ENCODE assay signal across 9 mouse cellular contexts in the genomic region with DNA sequence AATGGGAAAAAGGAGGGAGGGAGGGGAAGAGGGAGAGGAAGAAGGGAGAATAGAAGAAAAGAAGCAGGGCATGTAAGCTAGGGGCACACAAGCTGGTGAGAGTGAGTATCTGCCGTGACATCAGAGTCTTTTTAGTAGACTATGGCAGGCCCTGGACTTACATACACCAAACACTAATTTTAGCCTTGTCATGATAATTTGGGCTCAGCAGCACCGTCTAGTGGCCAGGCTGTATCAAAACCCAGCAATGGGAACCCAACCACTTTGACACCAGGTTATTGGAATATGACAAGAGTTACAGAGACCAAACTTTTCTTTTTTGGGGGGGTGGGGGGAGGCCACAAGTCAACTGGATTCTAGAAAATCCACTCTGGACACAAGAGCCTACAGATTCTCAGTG. TPM values are rescaled to one million over a fixed set of nuclear protein-coding genes. Genes with fewer than 3 reads are reported as not detected.
DNase-seq lines count a peak whose midpoint lies in the region; ATAC-seq and TF ChIP-seq lines count a peak whose summit lies in the region.
"Had no signal": no experiment of that assay in that cellular context is flagged by ENCODE, and none has a peak within 500 bp of the region (broad histone marks: within the 10 kb centered on the region; RNA-seq: fewer than 3 reads in every experiment).

No protein-coding gene starts in this region.

- no peak for TF ChIP-seq EP300 in stomach, postnatal 0 days (optimal IDR thresholded peaks at IDR 0.05)

- peak; percentile 55; the same call in 1 of the 2 replicates for TF ChIP-seq CTCF in liver, adult 2 months (IDR thresholded peaks at IDR 0.05; ENCODE audit: low read depth, low read length)
- TF ChIP-seq CTCF in stomach, postnatal 0 days (IDR thresholded peaks at IDR 0.05; ENCODE audit: low read depth), result peak; percentile 80

- peak; percentile 60 for DNase-seq in embryo, embryonic 10 days (ENCODE audit: low spot score)
- no peak for DNase-seq in embryo, embryonic 9.5 days (ENCODE audit: extremely low spot score)
- peak; percentile 15 for DNase-seq in liver, adult 2 months (ENCODE audit: extremely low read depth, low read depth, low spot score)
- DNase-seq in adrenal gland, postnatal 14 days, result peak; percentile 55
- peak; percentile 4 for DNase-seq in induced T-regulatory cell, adult 2 months (ENCODE audit: low read depth)
- peak; percentile 61 for DNase-seq in stomach, postnatal 0 days (ENCODE audit: low spot score)
- DNase-seq in neural tube, embryonic 10.5 days (ENCODE audit: extremely low spot score, low spot score), result no peak

- no peak overlapping the region for H3K4me2 ChIP-seq in liver, embryonic 12.5 days
- no peak overlapping the region for H3K4me2 ChIP-seq in stomach, postnatal 0 days (replicated peaks; ENCODE audit: low read depth)
- H3K4me2 ChIP-seq: hindbrain, embryonic 15.5 days had no signal

- H3K9me3 ChIP-seq in liver, embryonic 12.5 days (replicated peaks), result no peaks in the 10 kb centered on the region
- H3K9me3 ChIP-seq in stomach, postnatal 0 days (ENCODE audit: control insufficient read depth, low read length), result no peaks in the 10 kb centered on the region
- H3K9me3 ChIP-seq: hindbrain, embryonic 15.5 days had no signal

- WGBS in liver, adult 2 months, result 30% methylated on average over 2 of the region's 2 CpGs
- whole genome bisulfite sequencing in liver, embryonic 12.5 days (ENCODE audit: insufficient replicate concordance), result 18% methylated on average over 2 of the region's 2 CpGs
- WGBS in stomach, postnatal 0 days, result 46% methylated on average over 2 of the region's 2 CpGs

- H3K27me3 ChIP-seq in liver, adult 2 months (ENCODE audit: control insufficient read depth, insufficient read depth, low read length), result no peaks in the 10 kb centered on the region
- no peaks in the 10 kb centered on the region for H3K27me3 ChIP-seq in liver, embryonic 12.5 days (replicated peaks)
- no peaks in the 10 kb centered on the region for H3K27me3 ChIP-seq in stomach, postnatal 0 days (ENCODE audit: control insufficient read depth, insufficient read depth, low read length)
- H3K27me3 ChIP-seq: hindbrain, embryonic 15.5 days had no signal

- H3K4me3 ChIP-seq in liver, adult 2 months (ENCODE audit: insufficient read depth, low read depth, low read length), result no peak overlapping the region
- no peak overlapping the region for H3K4me3 ChIP-seq in liver, embryonic 12.5 days
- no peak overlapping the region for H3K4me3 ChIP-seq in stomach, postnatal 0 days (ENCODE audit: low read depth, low read length)
- H3K4me3 ChIP-seq: hindbrain, embryonic 15.5 days had no signal

- no peaks in the 10 kb centered on the region for H3K4me1 ChIP-seq in liver, adult 2 months (ENCODE audit: control insufficient read depth, insufficient read depth, low read length)
- no peaks in the 10 kb centered on the region for H3K4me1 ChIP-seq in liver, embryonic 12.5 days
- H3K4me1 ChIP-seq in stomach, postnatal 0 days (replicated peaks; ENCODE audit: control insufficient read depth, insufficient read depth), result no peaks in the 10 kb centered on the region
- H3K4me1 ChIP-seq: hindbrain, embryonic 15.5 days had no signal

- ATAC-seq in liver, embryonic 12.5 days, result no peak
- no peak for ATAC-seq in stomach, postnatal 0 days (ENCODE audit: low FRiP score, low TSS enrichment)

- H3K79me2 ChIP-seq in liver, adult 2 months (ENCODE audit: control insufficient read depth, insufficient read depth, low read length), result no peaks in the 10 kb centered on the region

- TF ChIP-seq POLR2A in liver, adult 2 months (IDR thresholded peaks at IDR 0.05; ENCODE audit: extremely low read depth, insufficient read depth, low read length), result no peak

- no peak overlapping the region for H3K9ac ChIP-seq in liver, adult 2 months (ENCODE audit: low read depth, low read length)
- H3K9ac ChIP-seq in liver, embryonic 12.5 days, result no peak overlapping the region
- H3K9ac ChIP-seq in stomach, postnatal 0 days (ENCODE audit: low read length), result no peak overlapping the region
- H3K9ac ChIP-seq: hindbrain, embryonic 15.5 days had no signal

- H3K27ac ChIP-seq in liver, adult 2 months (replicated peaks; ENCODE audit: insufficient read depth, low read depth, low read length), result no peak overlapping the region
- H3K27ac ChIP-seq in liver, embryonic 12.5 days, result no peak overlapping the region
- no peak overlapping the region for H3K27ac ChIP-seq in stomach, postnatal 0 days (replicated peaks)
- H3K27ac ChIP-seq: hindbrain, embryonic 15.5 days had no signal

- H3K36me3 ChIP-seq in liver, adult 2 months (ENCODE audit: control insufficient read depth, insufficient read depth, low read length), result no peaks in the 10 kb centered on the region
- no peaks in the 10 kb centered on the region for H3K36me3 ChIP-seq in liver, embryonic 12.5 days
- H3K36me3 ChIP-seq in stomach, postnatal 0 days (ENCODE audit: control insufficient read depth, insufficient read depth, low read length), result no peaks in the 10 kb centered on the region
- H3K36me3 ChIP-seq: hindbrain, embryonic 15.5 days had no signal

RNA-seq across cellular contexts. Expression of gene Dhrs7c, which starts 57.0 kb away (rescaled TPM):
- total RNA-seq in liver, adult 2 months (2014; rRNA removed), result not detected in 2 replicates
- not detected in 2 replicates for polyA plus RNA-seq in liver, adult 2 months (2012; rRNA removed)
- polyA plus RNA-seq in liver, embryonic 12.5 days (2016; fragmentation: Nextera tagmentation; extraction: Ambion mirVana), result not detected in 2 replicates
- not detected in 2 replicates for total RNA-seq in adrenal gland, postnatal 14 days (2021)
- polyA plus RNA-seq in stomach, postnatal 0 days (2015; fragmentation: Nextera tagmentation; extraction: Ambion mirVana), result 0.28 TPM in 1 of 2 replicates, not detected in the other
- polyA plus RNA-seq: hindbrain, embryonic 15.5 days had no signal

Comparison
In these comparisons a context has a peak if more than half of its experiments do, and no peak if none do; other contexts are left out.
1. DNase-seq: peak in embryo, embryonic 10 days (single experiment), liver, adult 2 months (single experiment), adrenal gland, postnatal 14 days (single experiment), induced T-regulatory cell, adult 2 months (single experiment) and stomach, postnatal 0 days (single experiment); none in embryo, embryonic 9.5 days (single experiment) and neural tube, embryonic 10.5 days (single experiment).